Mouse (Mus musculus): ENCODE data around the gene Cep350.
"Not testable (repeated sequence)": the region's sequence is repeated elsewhere in the genome, so short reads cannot be mapped to it uniquely, and the experiment has no call there.

Cep350 gene

GRCm38 (mm10) chr1:155886846-155887245 lies 86.2 kb downstream of the Cep350 start:
- DNase-seq (ENCODE audit: low spot score in 2 of 2), result no peak

GRCm38 (mm10) chr1:155882646-155883231 lies 90.3 kb downstream of the Cep350 start:
- DNase-seq (ENCODE audit: low spot score in 2 of 2), result not testable (repeated sequence)

- DNase-seq (ENCODE audit: low spot score in 2 of 2), result no peak
These were observed 93.5 kb downstream of the Cep350 start for GRCm38 (mm10) chr1:155879596-155879995.

GRCm38 (mm10) chr1:155862967-155863366 lies 110.1 kb downstream of the Cep350 start:
- DNase-seq (ENCODE audit: low spot score in 2 of 2), result no peak

GRCm38 (mm10) chr1:155854926-155855702 lies 117.9 kb downstream of the Cep350 start:
- DNase-seq (ENCODE audit: low spot score in 2 of 2), result no peak

- DNase-seq (ENCODE audit: low spot score in 2 of 2), result no peak
These were observed 120.0 kb downstream of the Cep350 start for GRCm38 (mm10) chr1:155853009-155853408.

- no peak for DNase-seq (ENCODE audit: low spot score in 2 of 2)
These were observed 128.8 kb downstream of the Cep350 start for GRCm38 (mm10) chr1:155844235-155844634.

GRCm38 (mm10) chr1:155843538-155843937 lies 129.5 kb downstream of the Cep350 start:
- DNase-seq (ENCODE audit: low spot score in 2 of 2), result no peak

- no peak for DNase-seq (ENCODE audit: low spot score in 2 of 2)
These were observed 137.4 kb downstream of the Cep350 start for GRCm38 (mm10) chr1:155835667-155836066.

GRCm38 (mm10) chr1:155833610-155834009 lies 139.4 kb downstream of the Cep350 start:
- no peak for DNase-seq (ENCODE audit: low spot score in 2 of 2)

GRCm38 (mm10) chr1:155831958-155832357 lies 141.1 kb downstream of the Cep350 start:
- DNase-seq (ENCODE audit: low spot score in 2 of 2), result no peak

GRCm38 (mm10) chr1:155830861-155831260 lies 142.2 kb downstream of the Cep350 start:
- DNase-seq (ENCODE audit: low spot score in 2 of 2), result no peak

- DNase-seq (ENCODE audit: low spot score in 2 of 2), result no peak
These were observed 145.3 kb downstream of the Cep350 start for GRCm38 (mm10) chr1:155827703-155828295.

- DNase-seq (ENCODE audit: low spot score in 2 of 2), result no peak
These were observed 146.2 kb downstream of the Cep350 start for GRCm38 (mm10) chr1:155826803-155827395.

- no peak for DNase-seq (ENCODE audit: low spot score in 2 of 2)
These were observed 146.9 kb downstream of the Cep350 start for GRCm38 (mm10) chr1:155825940-155826716.

- DNase-seq (ENCODE audit: low spot score in 2 of 2), result no peak
These were observed 152.4 kb downstream of the Cep350 start for GRCm38 (mm10) chr1:155820646-155821045.

GRCm38 (mm10) chr1:155816167-155816566 lies 156.9 kb downstream of the Cep350 start:
- DNase-seq (ENCODE audit: low spot score in 2 of 2), result no peak

- DNase-seq (ENCODE audit: low spot score in 2 of 2), result peak; percentile 73 to 82
These were observed 160.2 kb downstream of the Cep350 start, which contains the start of gene Qsox1 for GRCm38 (mm10) chr1:155812581-155813499. Qsox1 (minus strand) TSS chr1:155812889.

- no peak for DNase-seq (ENCODE audit: low spot score in 2 of 2)
These were observed 161.0 kb downstream of the Cep350 start for GRCm38 (mm10) chr1:155811995-155812580.

GRCm38 (mm10) chr1:155810616-155811015 lies 162.4 kb downstream of the Cep350 start:
- DNase-seq (ENCODE audit: low spot score in 2 of 2), result no peak

Measured in frontal cortex, postnatal 10 days (tissue).